Mouse (Mus musculus) embryonic facial prominence, embryonic 13.5 days (tissue): Measurements from ENCODE around the gene Gabpb2. TPM values are rescaled to one million over a fixed set of nuclear protein-coding genes. Genes with fewer than 3 reads are reported as not detected.

Source experiments
- ATAC-seq: fragments of 200-750 bp; cut with Nextera tagmentation; 2 replicates; pipeline ENCODE4 v1.8.0; 2017; ENCODE audit warnings: low read depth; ENCODE audit not compliant: insufficient number of reproducible peaks, insufficient read depth, low FRiP score, low TSS enrichment
- H3K27ac ChIP-seq: fragments of 300-500 bp; sonication (generic); 2 replicates; pipeline ENCODE4 v1.5.1; 2015; ENCODE audit warnings: moderate library complexity, mild to moderate bottlenecking, inconsistent platforms
- H3K27me3 ChIP-seq: fragments of 300-500 bp; sonication (generic); 2 replicates; pipeline ENCODE4 v1.6.1; 2015; ENCODE audit warnings: mild to moderate bottlenecking, inconsistent platforms
- H3K36me3 ChIP-seq: fragments of 300-500 bp; sonication (generic); 2 replicates; pipeline ENCODE4 v1.6.1; 2015; ENCODE audit warnings: mild to moderate bottlenecking, inconsistent platforms
- H3K4me1 ChIP-seq: fragments of 300-500 bp; sonication (generic); 2 replicates; pipeline ENCODE4 v1.6.1; 2015; ENCODE audit warnings: inconsistent platforms
- H3K4me2 ChIP-seq: fragments of 300-500 bp; sonication (generic); 2 replicates; pipeline ENCODE4 v1.6.1; 2015; ENCODE audit warnings: moderate library complexity, mild to moderate bottlenecking, inconsistent platforms
- H3K4me3 ChIP-seq: fragments of 300-500 bp; sonication (generic); 2 replicates; pipeline ENCODE4 v1.5.1; 2015; ENCODE audit warnings: mild to moderate bottlenecking, inconsistent platforms
- H3K9ac ChIP-seq: fragments of 300-500 bp; sonication (generic); 2 replicates; pipeline ENCODE4 v1.6.1; 2015; ENCODE audit warnings: mild to moderate bottlenecking, inconsistent platforms
- H3K9me3 ChIP-seq: fragments of 300-500 bp; sonication (generic); 2 replicates; pipeline ENCODE4 v1.6.1; 2016; ENCODE audit warnings: inconsistent platforms
- WGBS: fragments of 180-500 bp; shearing (Covaris S2); methylation state at CpG from one replicate; pipeline ENCODE4 v1.1.7; 2015; ENCODE audit warnings: mixed read lengths; 5-methylcytosine and 5-hydroxymethylcytosine counted together
- polyA plus RNA-seq: library from polyadenylated mRNA; unstranded; fragments of >200 nt; fragmentation: Nextera tagmentation; extraction: Ambion mirVana; gene quantifications from 2 replicates; pipeline ENCODE4 v1.2.1, GENCODE M21; 2015

Gabpb2 gene
- polyA plus RNA-seq = 13.9 and 14.2 TPM in 2 replicates

DNA sequence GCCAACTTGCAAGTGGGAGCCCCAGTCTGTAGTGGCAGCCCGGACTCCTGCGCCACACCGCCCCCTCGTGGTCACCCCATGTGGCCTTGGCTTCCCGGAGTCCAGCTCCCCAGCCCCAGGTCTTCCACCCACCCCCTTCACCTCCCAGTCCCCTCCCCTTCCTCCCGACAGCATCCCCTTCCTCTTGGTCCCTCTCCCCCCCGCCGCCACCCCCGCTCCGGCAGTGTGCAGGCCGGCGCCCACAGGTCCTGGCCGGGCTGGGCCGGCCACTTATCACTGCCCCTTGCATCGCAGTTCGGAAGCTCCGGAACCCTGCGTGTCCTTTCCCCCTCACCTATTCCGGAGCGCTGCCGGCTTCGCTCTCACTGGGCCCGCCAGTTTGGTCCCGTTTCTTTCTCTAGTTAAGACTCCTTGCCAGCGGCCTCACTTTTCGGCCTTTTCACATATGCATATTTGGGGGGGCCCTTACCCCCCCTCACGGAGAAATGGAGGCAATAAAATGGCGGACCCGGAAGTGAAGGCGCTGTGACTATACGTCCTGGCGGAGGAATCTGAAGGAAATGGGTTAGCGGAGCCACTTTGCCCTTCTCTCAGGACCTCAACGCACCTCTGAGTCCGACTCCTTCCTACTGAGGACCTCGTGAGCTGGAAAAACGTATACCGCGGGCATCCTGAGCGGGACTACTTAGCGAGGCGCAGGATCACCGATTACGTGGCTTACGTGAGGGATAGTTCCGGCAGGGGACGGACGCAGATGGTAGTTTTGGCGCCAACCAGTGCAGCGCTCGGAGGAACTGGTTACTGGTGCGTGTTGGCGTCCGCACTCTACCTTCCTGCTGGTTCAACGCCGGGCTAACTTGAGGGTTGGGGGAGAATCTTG lies at the start of gene Gabpb2:
Gene Gabpb2 (minus strand): TSS at position 662 of the 880 bp plus-strand sequence.
- WGBS = 1% methylated on average over 56 of the region's 56 CpGs
- Histone ChIP-seq H3K36me3 (peaks cover 53% of the 10 kb centered on the region), H3K4me1 (peaks cover 14% of the 10 kb centered on the region)

DNA sequence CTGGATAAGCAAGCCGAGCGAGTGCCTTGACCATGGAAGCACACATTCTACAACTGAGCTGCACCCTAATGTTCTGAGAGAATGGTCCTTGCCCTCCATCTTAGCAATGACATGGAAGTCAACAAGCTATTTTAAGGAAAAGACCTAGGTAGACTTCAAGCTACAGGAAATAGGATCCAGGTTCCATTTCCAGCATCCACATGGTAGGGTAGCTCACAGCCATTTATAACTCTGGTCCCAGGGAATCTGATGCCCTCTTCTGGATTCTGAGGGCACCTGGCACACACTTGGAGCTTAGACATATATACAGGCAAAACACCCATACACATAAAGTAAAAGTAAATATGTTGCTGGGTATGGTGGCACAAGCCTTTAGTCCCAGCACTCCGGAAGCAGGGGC lies 48.3 kb upstream of the Gabpb2 start:
- Histone ChIP-seq H3K4me3 (no peak overlapping the region), H3K4me2 (no peak overlapping the region), H3K4me1 (no peaks in the 10 kb centered on the region), H3K36me3 (peaks cover 79% of the 10 kb centered on the region), H3K27ac (no peak overlapping the region), H3K9me3 (no peaks in the 10 kb centered on the region), H3K9ac (no peak overlapping the region), H3K27me3 (no peaks in the 10 kb centered on the region)
- ATAC-seq = no peak
- 93% methylated on average over 3 of the region's 3 CpGs for WGBS

More for the DNA sequence above, at the start of gene Gabpb2:
- H3K27ac ChIP-seq = peak within 1 kb of the TSS; percentile 99
- peak within 1 kb of the TSS; percentile 67 for H3K4me2 ChIP-seq
- H3K27me3 ChIP-seq = no peaks in the 10 kb centered on the region
- peak within 1 kb of the TSS; percentile 66 for H3K4me3 ChIP-seq
- ATAC-seq = peak; percentile 86
- H3K9ac ChIP-seq = peak within 1 kb of the TSS; percentile 91
- no peaks in the 10 kb centered on the region for H3K9me3 ChIP-seq

DNA sequence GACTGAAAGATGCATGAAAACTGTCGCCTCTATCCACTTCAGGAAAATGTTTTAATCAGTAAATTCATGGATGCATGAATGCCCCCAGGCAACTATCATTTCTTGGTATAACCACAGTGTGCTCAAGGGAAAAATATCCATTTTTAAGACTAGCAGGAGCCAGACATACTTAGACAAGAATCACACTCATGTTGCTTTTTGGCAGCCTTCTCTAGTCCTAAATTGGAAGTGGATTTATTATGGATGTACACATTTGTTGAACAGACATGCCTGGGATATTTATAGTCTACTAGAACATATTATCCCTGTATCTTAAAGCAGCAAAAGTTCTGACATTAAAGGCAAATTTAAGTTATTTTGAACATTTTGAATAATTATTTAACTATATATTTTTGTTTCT lies 47.0 kb upstream of the Gabpb2 start:
- H3K4me1 ChIP-seq = no peaks in the 10 kb centered on the region
- no peaks in the 10 kb centered on the region for H3K27me3 ChIP-seq
- H3K9ac ChIP-seq = no peak overlapping the region
- H3K9me3 ChIP-seq = no peaks in the 10 kb centered on the region
- peaks cover 90% of the 10 kb centered on the region for H3K36me3 ChIP-seq
- WGBS = 69% methylated on average over 1 of the region's 1 CpGs
- no peak for ATAC-seq
- H3K27ac ChIP-seq = no peak overlapping the region
- H3K4me3 ChIP-seq = no peak overlapping the region
- no peak overlapping the region for H3K4me2 ChIP-seq

DNA sequence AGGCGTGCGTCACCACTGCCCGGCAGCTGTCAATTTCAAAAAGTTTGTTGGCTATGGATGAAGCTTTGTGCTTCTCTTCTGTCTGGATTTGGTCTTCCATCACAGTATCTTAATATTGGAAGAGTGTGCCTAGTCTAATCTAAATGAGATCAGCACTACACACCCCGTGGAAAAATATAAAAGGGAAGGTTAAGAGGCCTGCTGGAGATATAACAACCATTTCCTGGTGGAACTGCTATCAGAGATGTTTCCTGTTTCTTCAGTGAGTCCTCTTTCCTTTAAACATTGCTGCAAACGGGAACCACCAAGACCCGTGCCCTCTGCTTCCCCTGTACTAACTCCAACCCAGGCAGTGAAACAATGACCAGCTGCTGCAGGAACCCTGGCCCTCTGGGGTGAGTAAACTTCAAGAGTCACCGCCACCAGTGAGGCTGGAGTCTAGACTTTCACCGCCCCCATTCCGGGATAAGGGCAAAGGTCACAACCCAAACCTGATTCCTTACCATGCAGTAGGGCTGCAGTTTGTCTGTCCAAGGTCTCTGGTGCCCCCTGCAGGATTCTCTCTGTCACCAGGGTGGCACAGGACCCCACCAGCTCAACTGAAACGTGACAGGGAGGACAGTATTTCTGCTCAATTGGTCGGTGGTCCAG lies 45.5 kb upstream of the Gabpb2 start:
- no peak overlapping the region for H3K4me3 ChIP-seq
- peaks cover 91% of the 10 kb centered on the region for H3K36me3 ChIP-seq
- H3K9me3 ChIP-seq = no peaks in the 10 kb centered on the region
- H3K27me3 ChIP-seq = no peaks in the 10 kb centered on the region
- no peaks in the 10 kb centered on the region for H3K4me1 ChIP-seq
- no peak for ATAC-seq
- H3K9ac ChIP-seq = no peak overlapping the region
- H3K27ac ChIP-seq = no peak overlapping the region
- 43% methylated on average over 11 of the region's 11 CpGs for WGBS
- H3K4me2 ChIP-seq = no peak overlapping the region

DNA sequence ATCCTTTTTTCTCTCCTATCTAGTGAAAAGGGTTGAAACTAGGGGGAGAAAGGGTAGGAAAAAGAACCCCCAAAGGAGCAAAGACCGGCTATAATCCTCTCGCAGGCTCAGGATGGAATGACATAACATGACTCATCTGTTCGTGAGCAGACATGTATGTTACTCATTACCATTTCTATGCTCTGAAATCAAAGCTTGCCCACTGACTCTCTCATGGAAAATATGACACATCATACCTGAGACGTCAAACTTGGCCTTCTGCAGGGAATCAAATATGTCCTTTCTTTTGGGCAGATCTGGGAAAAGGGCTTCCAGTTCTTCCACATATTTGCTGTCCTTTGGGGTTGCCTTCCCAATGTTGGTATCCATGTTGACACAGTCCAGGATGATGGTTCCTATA lies 44.3 kb upstream of the Gabpb2 start:
- no peak for ATAC-seq
- no peak overlapping the region for H3K9ac ChIP-seq
- H3K4me3 ChIP-seq = no peak overlapping the region
- no peaks in the 10 kb centered on the region for H3K4me1 ChIP-seq
- H3K27ac ChIP-seq = no peak overlapping the region
- H3K36me3 ChIP-seq = peaks cover 90% of the 10 kb centered on the region
- no peak overlapping the region for H3K4me2 ChIP-seq
- 83% methylated on average over 4 of the region's 4 CpGs for WGBS
- H3K27me3 ChIP-seq = no peaks in the 10 kb centered on the region
- no peaks in the 10 kb centered on the region for H3K9me3 ChIP-seq

DNA sequence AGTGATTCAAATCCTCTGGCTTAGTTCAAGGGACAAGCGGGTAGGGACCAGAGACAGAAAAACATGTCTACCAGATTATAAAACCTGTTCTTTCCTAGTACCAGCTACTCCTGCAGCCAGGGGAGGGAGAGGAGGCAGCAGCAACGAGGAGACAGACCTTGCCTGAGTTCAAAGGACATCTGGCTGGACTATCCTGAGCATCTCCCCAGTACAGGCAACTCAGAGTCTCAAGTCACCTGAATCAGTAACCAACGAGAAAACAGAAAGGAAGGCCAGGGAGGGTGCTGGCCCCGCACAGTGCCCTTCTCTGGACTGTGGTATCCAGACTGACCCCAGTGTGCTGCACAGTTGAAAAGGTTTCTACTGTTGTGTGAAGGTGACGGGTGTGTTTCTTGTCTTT lies 39.2 kb upstream of the Gabpb2 start:
- WGBS = 88% methylated on average over 5 of the region's 5 CpGs
- Histone ChIP-seq H3K4me3 (no peak overlapping the region), H3K9me3 (no peaks in the 10 kb centered on the region), H3K9ac (no peak overlapping the region), H3K4me1 (no peaks in the 10 kb centered on the region), H3K36me3 (peaks cover 92% of the 10 kb centered on the region), H3K4me2 (no peak overlapping the region), H3K27ac (no peak overlapping the region), H3K27me3 (no peaks in the 10 kb centered on the region)
- no peak for ATAC-seq

DNA sequence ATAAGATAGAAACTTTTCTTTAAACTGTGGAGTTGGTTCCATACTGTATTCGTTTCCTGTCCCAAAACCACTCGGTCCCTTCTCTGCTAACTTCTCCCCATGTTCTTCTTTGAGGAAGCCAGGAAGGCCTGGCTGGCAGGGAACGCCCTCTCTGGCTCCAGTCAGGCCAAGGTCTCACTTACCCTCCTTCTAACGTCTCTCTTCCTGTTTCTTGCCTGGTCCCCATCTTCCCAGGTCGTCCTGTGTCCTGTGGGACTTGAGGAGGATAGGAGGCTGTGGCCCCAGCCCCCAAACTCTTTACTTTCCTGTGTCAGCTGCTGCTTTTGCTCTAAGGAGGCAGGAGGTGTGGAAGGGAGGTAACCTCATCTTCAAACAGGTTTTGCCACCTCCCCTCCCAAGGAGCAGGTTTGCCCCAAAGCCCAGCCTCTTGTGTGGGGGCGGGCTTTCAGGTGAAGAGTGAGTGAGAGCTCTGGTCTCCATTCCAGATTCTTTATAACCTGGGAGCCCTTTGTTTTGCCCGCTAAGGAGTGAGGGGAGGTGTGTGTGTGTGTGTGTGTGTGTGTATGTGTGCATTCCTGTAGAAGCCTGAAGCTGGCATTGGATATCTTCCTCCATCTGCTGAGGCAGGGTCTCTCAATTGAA lies 33.2 kb upstream of the Gabpb2 start, which contains the start of gene Bnipl:
Gene Bnipl (minus strand): TSS at position 411 of the 642 bp plus-strand sequence.
- peak within 1 kb of the TSS; percentile 55 for H3K27ac ChIP-seq
- ATAC-seq = peak; percentile 38; the same call in 1 of the 2 replicates
- peaks cover 48% of the 10 kb centered on the region for H3K36me3 ChIP-seq
- 42% methylated on average over 7 of the region's 7 CpGs for WGBS
- H3K27me3 ChIP-seq = no peaks in the 10 kb centered on the region
- H3K9me3 ChIP-seq = no peaks in the 10 kb centered on the region
- H3K4me2 ChIP-seq = peak within 1 kb of the TSS; percentile 42
- no peaks in the 10 kb centered on the region; the same call in none of the 2 replicates for H3K4me1 ChIP-seq
- H3K4me3 ChIP-seq = peak within 1 kb of the TSS; percentile 17
- H3K9ac ChIP-seq = 0 out of 2 replicates have a peak within 1 kb of the TSS, but pooled peaks have one; percentile 32

DNA sequence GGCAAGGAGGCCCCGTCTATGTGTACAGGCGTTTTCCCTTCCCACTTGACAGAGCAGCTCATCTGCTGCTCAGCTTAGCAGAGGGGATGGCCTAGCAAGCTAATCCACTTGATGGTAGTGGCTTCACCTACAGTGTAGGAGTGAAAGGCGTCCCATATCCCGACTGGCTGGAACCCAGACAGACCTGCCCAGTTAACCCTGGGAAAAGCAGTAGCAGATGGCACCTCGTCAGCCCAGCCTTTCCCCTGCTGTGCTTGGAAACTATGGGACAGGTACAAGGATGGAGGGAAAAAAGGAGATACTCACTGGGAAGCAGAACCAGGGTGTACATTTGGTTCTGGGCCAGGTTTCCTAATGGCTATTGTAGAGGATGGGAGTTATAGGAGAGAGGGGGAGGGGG lies 32.6 kb upstream of the Gabpb2 start:
- WGBS = 74% methylated on average over 5 of the region's 5 CpGs
- ATAC-seq = no peak
- Histone ChIP-seq H3K9ac (0 out of 2 replicates have a peak overlapping the region, but pooled peaks have one; percentile 32), H3K4me2 (peak overlapping the region; percentile 42), H3K4me3 (0 out of 2 replicates have a peak overlapping the region, but pooled peaks have one; percentile 3), H3K27me3 (no peaks in the 10 kb centered on the region), H3K4me1 (no peaks in the 10 kb centered on the region; the same call in none of the 2 replicates), H3K27ac (peak overlapping the region; percentile 55; the same call in 1 of the 2 replicates), H3K9me3 (no peaks in the 10 kb centered on the region), H3K36me3 (peaks cover 44% of the 10 kb centered on the region)

DNA sequence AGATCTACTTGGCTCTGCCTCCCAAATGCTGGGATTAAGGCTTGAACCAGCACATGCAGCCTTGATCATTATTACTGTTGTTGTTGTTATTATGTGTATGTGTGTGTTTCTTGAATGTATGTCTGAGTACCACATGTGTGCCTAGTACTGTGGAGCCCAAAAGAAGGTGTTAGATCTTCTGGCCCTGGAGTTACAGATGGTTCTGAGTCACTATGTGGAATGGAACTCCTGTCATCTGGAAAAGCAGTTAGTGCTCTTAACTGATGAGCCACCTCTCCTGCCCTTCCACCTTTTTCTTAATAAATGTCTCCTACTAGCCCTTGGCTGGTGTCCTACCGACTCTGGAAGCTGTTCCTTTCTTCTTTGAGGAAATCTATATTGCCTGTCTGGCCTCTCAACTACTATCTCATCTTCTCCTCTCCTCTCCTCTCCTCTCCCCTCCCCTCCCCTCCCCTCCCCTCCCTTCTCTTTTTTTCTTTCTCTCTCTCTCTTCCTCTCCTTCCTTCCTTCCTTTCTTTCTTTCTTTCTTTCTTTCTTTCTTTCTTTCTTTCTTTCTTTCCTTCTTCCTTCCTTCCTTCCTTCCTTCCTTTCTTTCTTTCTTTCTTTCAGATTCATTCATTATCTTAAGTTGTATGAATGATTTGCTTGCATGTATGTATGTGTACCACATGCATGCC lies 30.1 kb upstream of the Gabpb2 start:
- ATAC-seq = no peak
- Histone ChIP-seq H3K4me3 (no peak overlapping the region), H3K27ac (no peak overlapping the region), H3K4me1 (no peaks in the 10 kb centered on the region; the same call in none of the 2 replicates), H3K9me3 (no peaks in the 10 kb centered on the region), H3K36me3 (peaks cover 32% of the 10 kb centered on the region), H3K9ac (no peak overlapping the region), H3K27me3 (no peaks in the 10 kb centered on the region), H3K4me2 (no peak overlapping the region)
- WGBS = 72% methylated on average over 1 of the region's 1 CpGs

DNA sequence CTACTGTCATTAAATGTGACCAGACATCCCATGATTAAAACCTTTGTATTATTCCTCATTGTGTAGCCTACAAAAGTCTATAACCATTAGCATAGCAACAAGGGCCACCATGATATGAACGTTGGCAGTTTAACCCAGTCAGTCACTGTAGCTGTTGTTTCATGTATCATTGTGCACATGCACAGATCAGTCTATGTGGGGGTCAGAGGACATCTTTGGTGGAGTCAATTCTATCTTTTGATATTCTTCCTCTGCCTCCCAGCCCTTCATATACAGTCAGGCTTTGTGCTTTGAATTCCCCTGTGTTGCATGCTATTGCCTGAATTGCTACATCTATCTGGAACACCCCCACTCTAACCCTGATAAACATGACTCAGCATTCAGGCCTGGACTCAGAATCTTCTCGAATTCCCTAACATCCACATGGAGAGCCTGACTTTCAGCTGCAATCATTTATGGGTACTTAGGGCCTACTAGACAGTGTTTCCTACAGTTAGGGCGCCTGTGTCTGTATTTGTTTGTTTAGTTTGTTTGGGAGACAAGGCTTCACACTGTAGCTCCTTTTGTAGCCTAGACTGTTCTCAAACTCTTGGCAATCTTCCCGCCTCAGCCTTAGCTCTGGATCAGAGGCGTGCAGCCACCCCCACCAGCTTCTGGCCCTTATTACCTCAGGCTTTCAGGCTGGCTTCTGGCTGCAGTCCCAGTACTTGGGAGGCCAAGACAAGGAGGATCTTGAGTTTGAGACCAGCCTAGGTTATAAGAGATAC lies 28.9 kb upstream of the Gabpb2 start:
- Histone ChIP-seq H3K27me3 (no peaks in the 10 kb centered on the region), H3K4me3 (no peak overlapping the region), H3K4me1 (no peaks in the 10 kb centered on the region; the same call in none of the 2 replicates), H3K27ac (no peak overlapping the region), H3K9ac (no peak overlapping the region), H3K4me2 (no peak overlapping the region), H3K36me3 (peaks cover 24% of the 10 kb centered on the region), H3K9me3 (no peaks in the 10 kb centered on the region)
- no peak for ATAC-seq
- whole genome bisulfite sequencing = 81% methylated on average over 5 of the region's 5 CpGs
